Mouse (Mus musculus) hindbrain, postnatal 0 days (tissue): ENCODE measurements around the gene Wnt8b. TPM values are rescaled to one million over a fixed set of nuclear protein-coding genes. Genes with fewer than 3 reads are reported as not detected.

Experiments
- ATAC-seq: fragments of 200-750 bp; cut with Nextera tagmentation; 2 replicates; pipeline ENCODE4 v1.8.0; 2017; ENCODE audit warnings: mild to moderate bottlenecking, moderate TSS enrichment, moderate library complexity
- DNase-seq: peaks from one replicate; pipeline ENCODE4 v3.0.0-alpha.2; 2015; ENCODE audit warnings: low spot score
- H3K27ac ChIP-seq: fragments of 300-500 bp; sonication (generic); 2 replicates; pipeline ENCODE4 v1.5.1; 2014; ENCODE audit warnings: mild to moderate bottlenecking
- H3K27me3 ChIP-seq: fragments of 300-500 bp; sonication (generic); 2 replicates; pipeline ENCODE4 v1.6.1; 2014; ENCODE audit warnings: low read length, mixed read lengths; ENCODE audit not compliant: insufficient read depth
- H3K36me3 ChIP-seq: fragments of 300-500 bp; sonication (generic); 2 replicates; pipeline ENCODE4 v1.6.1; 2014; ENCODE audit warnings: low read length, mixed read lengths; ENCODE audit not compliant: insufficient read depth
- H3K4me1 ChIP-seq: fragments of 300-500 bp; sonication (generic); 2 replicates; pipeline ENCODE4 v1.6.1; 2014; ENCODE audit warnings: antibody characterized with exemption, low read length, mixed read lengths; ENCODE audit not compliant: insufficient read depth
- H3K4me2 ChIP-seq: fragments of 300-500 bp; sonication (generic); 2 replicates; pipeline ENCODE4 v1.6.1; 2014; ENCODE audit warnings: low read depth, mild to moderate bottlenecking, low read length, moderate library complexity, mixed read lengths
- H3K4me3 ChIP-seq: fragments of 300-500 bp; sonication (generic); 2 replicates; pipeline ENCODE4 v1.5.1; 2014; ENCODE audit warnings: low read length
- H3K9ac ChIP-seq: fragments of 300-500 bp; sonication (generic); replicated peaks from 2 replicates; pipeline ENCODE4 v1.6.1; 2014; ENCODE audit warnings: mild to moderate bottlenecking, low read length, moderate library complexity, mixed read lengths
- H3K9me3 ChIP-seq: fragments of 300-500 bp; sonication (generic); 2 replicates; pipeline ENCODE4 v1.6.1; 2016; ENCODE audit warnings: low read length, mixed read lengths
- CTCF ChIP-seq: IDR thresholded peaks from 2 replicates; pipeline ENCODE4 v1.5.1; 2016; ENCODE audit warnings: antibody characterized with exemption, control low read depth, low read depth
- WGBS: fragments of 180-500 bp; shearing (Covaris S2); extraction: QIAGEN DNeasy Blood & Tissue Kit; methylation state at CpG from one replicate; pipeline ENCODE4 v1.1.7; 2014; 5-methylcytosine and 5-hydroxymethylcytosine counted together
- polyA plus RNA-seq: library from polyadenylated mRNA; unstranded; fragments of >200 nt; fragmentation: Nextera tagmentation; extraction: Ambion mirVana; gene quantifications from 2 replicates; pipeline ENCODE4 v1.2.1, GENCODE M21; 2015
- total RNA-seq: library from RNA; depleted of rRNA; stranded (reverse); fragments of >200 nt; gene quantifications from 2 replicates; pipeline ENCODE4 v1.2.3, GENCODE M21; 2014; rRNA removed

Wnt8b gene
- total RNA-seq (0.14 and 1.4 TPM in 2 replicates), polyA plus RNA-seq (not detected in 2 replicates)

DNA sequence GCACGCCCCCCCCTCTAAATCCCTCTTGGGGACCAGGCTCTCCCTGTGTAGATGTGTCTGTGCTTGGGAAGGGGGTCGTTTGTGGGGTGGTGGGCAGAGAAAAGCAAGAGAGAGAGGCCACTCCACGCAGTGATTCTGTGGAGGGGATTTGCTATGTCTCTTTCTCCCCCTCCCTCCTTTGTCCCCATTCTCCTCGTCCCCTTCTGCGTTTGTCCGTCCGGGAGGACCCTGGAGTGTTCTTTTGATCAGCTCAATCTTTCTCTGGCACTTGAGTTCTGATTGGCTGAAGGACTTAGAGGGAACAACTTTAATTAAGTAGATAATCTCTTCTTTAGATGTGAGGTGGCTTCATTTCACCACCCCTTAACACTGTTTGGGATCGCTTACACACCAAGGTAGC, at the start of gene Wnt8b:
Wnt8b (plus strand) TSS at position 345 of the 400 bp plus-strand sequence.
- no peak within 1 kb of the TSS for H3K4me3 ChIP-seq
- H3K9ac ChIP-seq = no peak within 1 kb of the TSS
- peaks cover 27% of the 10 kb centered on the region for H3K27me3 ChIP-seq
- WGBS = 18% methylated on average over 8 of the region's 8 CpGs
- ATAC-seq (no peak), DNase-seq (no peak)
- H3K36me3 ChIP-seq = no peaks in the 10 kb centered on the region
- H3K27ac ChIP-seq = no peak within 1 kb of the TSS
- no peaks in the 10 kb centered on the region for H3K9me3 ChIP-seq
- no peaks in the 10 kb centered on the region for H3K4me1 ChIP-seq
- no peak within 1 kb of the TSS for H3K4me2 ChIP-seq
- no peak for TF ChIP-seq CTCF

DNA sequence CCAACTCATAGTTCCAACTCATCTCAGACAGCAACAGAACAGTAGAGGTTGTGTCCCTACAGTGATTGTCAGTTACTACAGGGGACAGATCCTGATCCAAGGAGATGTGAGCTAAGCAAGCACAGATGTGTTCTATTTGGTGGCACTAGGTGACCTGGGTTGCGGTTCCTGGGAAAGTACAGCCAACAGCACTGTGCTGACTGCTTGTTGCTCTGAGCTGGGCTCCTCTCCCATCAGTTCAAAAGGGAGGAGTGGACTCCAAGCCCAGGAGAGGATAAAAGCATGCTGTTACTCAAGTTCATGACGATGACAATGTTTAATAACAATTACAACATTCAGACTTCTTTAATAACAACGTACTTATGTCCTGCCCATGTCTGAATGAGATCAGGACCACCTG, 47.5 kb upstream of the Wnt8b start:
- H3K27ac ChIP-seq = no peak overlapping the region
- H3K9me3 ChIP-seq = no peaks in the 10 kb centered on the region
- H3K27me3 ChIP-seq = no peaks in the 10 kb centered on the region
- DNase-seq (no peak), ATAC-seq (no peak)
- H3K9ac ChIP-seq = no peak overlapping the region
- no peaks in the 10 kb centered on the region for H3K4me1 ChIP-seq
- no peaks in the 10 kb centered on the region for H3K36me3 ChIP-seq
- no peak for TF ChIP-seq CTCF
- WGBS = 87% methylated on average over 3 of the region's 3 CpGs
- H3K4me3 ChIP-seq = no peak overlapping the region
- no peak overlapping the region for H3K4me2 ChIP-seq

- no peak for TF ChIP-seq CTCF
- no peaks in the 10 kb centered on the region for H3K4me1 ChIP-seq
- WGBS = 83% methylated on average over 4 of the region's 4 CpGs
- ATAC-seq (no peak), DNase-seq (no peak)
- no peak overlapping the region for H3K4me2 ChIP-seq
- no peaks in the 10 kb centered on the region for H3K27me3 ChIP-seq
- H3K9ac ChIP-seq = no peak overlapping the region
- H3K4me3 ChIP-seq = no peak overlapping the region
- no peaks in the 10 kb centered on the region for H3K36me3 ChIP-seq
- no peak overlapping the region for H3K27ac ChIP-seq
- no peaks in the 10 kb centered on the region for H3K9me3 ChIP-seq
These were observed 45.3 kb upstream of the Wnt8b start for GRCm38 (mm10) chr19:44447927-44448326.

DNA sequence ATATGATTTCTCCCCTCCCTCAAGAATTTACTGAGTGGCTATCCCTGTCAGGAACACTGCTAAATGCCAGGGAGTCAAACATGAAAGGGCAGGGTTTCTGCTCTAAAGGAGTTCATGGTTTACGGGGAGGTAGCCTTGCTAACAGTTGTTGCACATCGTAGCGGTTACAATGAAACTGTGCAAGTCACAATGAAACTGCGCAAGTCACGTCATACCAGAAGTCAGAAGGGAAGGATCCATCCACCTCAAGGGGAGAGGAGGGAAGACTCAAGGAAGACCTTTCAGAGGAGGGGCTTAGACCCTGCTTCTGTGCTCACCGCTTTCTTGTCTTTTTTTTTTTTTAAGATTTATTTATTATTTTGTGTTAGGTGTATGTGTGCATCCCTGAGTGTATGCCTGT, 38.4 kb upstream of the Wnt8b start:
- WGBS = 93% methylated on average over 6 of the region's 6 CpGs
- ATAC-seq = no peak
- Histone ChIP-seq H3K4me2 (no peak overlapping the region), H3K4me1 (no peaks in the 10 kb centered on the region), H3K9me3 (no peaks in the 10 kb centered on the region), H3K9ac (no peak overlapping the region), H3K27me3 (no peaks in the 10 kb centered on the region), H3K4me3 (no peak overlapping the region), H3K36me3 (no peaks in the 10 kb centered on the region), H3K27ac (no peak overlapping the region)
- no peak for DNase-seq
- TF ChIP-seq CTCF = no peak

- no peaks in the 10 kb centered on the region for H3K36me3 ChIP-seq
- no peak overlapping the region for H3K9ac ChIP-seq
- H3K9me3 ChIP-seq = no peaks in the 10 kb centered on the region
- no peak overlapping the region for H3K4me3 ChIP-seq
- no peak overlapping the region for H3K4me2 ChIP-seq
- WGBS = 87% methylated on average over 8 of the region's 8 CpGs
- H3K4me1 ChIP-seq = no peaks in the 10 kb centered on the region
- TF ChIP-seq CTCF = no peak
- H3K27ac ChIP-seq = no peak overlapping the region
- H3K27me3 ChIP-seq = no peaks in the 10 kb centered on the region
- DNase-seq (no peak), ATAC-seq (no peak)
These were observed 37.9 kb upstream of the Wnt8b start for GRCm38 (mm10) chr19:44455356-44455755.

- 91% methylated on average over 2 of the region's 3 CpGs for WGBS
- H3K27me3 ChIP-seq = no peaks in the 10 kb centered on the region
- ATAC-seq = no peak
These were observed 35.8 kb upstream of the Wnt8b start for GRCm38 (mm10) chr19:44457359-44458055.

GRCm38 (mm10) chr19:44458696-44459095, 34.6 kb upstream of the Wnt8b start:
- Histone ChIP-seq H3K9ac (no peak overlapping the region), H3K36me3 (no peaks in the 10 kb centered on the region), H3K4me3 (no peak overlapping the region), H3K9me3 (no peaks in the 10 kb centered on the region), H3K4me1 (no peaks in the 10 kb centered on the region), H3K27ac (no peak overlapping the region), H3K27me3 (no peaks in the 10 kb centered on the region), H3K4me2 (no peak overlapping the region)
- ATAC-seq = no peak
- WGBS = 65% methylated on average over 13 of the region's 13 CpGs
- TF ChIP-seq CTCF = no peak
- DNase-seq = peak; percentile 25

More at GRCm38 (mm10) chr19:44457359-44458055, 35.8 kb upstream of the Wnt8b start:
- Histone ChIP-seq H3K4me2 (no peak overlapping the region), H3K4me1 (no peaks in the 10 kb centered on the region), H3K27ac (no peak overlapping the region), H3K9ac (no peak overlapping the region), H3K9me3 (no peaks in the 10 kb centered on the region), H3K4me3 (no peak overlapping the region), H3K36me3 (no peaks in the 10 kb centered on the region)
- no peak for DNase-seq
- TF ChIP-seq CTCF = no peak
